Mouse (Mus musculus): ENCODE results near the gene Pgd.
"Not testable (repeated sequence)": the region's sequence is repeated elsewhere in the genome, so short reads cannot be mapped to it uniquely, and the experiment has no call there.

Gene Pgd

DNA sequence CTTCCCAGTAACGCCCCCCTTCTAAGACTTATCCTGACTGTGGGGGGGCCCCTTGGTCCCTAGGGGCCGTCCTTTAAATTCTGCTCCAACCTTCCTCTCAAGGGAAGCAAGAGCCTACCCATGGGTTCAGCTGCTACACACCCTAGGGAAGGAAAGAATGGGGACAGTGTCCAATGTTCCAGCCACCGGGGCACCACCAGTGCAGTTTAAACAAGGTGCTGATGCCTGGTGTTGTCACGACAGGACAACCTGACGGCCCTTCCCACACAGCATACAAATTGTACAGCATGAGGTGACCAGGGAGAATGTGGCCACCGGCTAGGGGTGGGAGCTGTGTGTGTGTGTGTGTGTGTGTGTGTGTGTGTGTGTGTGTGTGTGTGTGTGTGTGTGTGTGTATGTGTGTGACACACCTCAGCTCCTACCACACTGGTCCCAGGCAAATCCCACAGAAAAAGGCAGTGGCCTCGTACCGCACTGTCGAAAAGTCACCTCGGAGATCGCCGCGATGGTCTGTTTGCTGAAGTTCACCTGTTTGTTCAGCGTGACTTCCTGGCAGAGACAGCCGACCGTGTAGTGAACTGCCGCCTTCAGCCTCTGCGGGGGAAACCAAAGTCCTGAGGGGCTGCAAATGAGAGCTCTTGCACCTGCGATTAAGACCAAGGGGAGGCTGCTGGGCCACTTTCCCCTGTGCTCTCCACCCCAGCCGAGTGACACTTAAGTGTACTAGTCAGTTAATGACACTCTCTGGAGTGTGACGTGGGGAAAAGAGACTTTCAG is 34.6 kb downstream of the Pgd start:
- DNase-seq (ENCODE audit: extremely low spot score) = no peak

DNA sequence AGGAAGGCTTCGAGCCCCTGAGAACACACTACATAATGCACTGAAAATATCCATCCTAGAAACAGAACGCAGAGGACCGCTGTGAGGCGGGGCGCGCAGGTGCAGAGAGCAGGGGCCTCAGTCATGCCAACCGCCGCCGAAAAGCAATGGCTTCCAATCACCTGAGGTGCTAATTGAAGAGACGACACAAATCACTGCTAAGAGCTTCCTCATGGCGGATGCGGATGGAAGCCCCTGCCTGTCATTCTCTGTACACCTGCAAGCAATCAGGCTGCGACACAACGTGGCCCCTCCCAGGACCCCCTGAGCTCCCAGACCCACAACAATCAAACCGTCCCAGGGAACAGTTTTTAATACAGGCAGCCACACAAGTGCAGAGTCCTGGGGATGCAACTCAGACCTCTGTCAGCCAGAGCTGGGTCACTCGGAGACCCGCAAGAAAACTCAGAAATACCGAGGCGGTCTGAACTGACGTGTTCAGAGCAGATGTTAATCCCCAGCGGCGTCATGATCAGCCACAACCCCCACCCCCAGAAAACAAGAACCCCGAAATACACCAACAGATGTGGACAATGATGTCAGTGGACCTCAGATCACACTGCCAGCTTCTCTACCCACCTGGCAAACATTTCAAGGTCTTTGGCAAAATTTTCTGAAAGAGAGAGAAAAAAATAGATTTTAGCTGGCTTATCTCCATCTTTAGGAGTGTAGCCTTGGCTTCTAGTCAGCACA is 35.4 kb downstream of the Pgd start:
- DNase-seq (ENCODE audit: extremely low spot score) = no peak

DNA sequence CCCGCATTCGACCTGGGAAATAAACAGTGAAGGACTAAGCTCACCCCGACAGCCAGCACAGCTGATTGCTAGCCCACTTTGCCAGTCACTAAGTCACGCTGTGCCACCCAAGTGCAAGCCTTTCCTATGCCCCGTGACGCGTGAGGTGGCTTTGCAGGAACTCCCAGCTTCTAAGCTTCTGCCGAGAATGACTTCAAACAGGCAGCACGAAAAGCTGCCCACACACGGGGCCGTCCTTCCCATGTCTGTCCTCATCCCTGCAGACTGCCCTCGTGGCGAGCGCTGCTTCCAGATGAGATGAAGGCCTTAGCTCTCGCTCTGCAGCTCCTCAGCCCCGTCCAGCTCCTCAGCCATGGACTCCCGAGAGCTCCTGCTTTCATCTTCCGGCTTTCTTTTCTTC is 38.1 kb downstream of the Pgd start:
- DNase-seq (ENCODE audit: extremely low spot score) = no peak

DNA sequence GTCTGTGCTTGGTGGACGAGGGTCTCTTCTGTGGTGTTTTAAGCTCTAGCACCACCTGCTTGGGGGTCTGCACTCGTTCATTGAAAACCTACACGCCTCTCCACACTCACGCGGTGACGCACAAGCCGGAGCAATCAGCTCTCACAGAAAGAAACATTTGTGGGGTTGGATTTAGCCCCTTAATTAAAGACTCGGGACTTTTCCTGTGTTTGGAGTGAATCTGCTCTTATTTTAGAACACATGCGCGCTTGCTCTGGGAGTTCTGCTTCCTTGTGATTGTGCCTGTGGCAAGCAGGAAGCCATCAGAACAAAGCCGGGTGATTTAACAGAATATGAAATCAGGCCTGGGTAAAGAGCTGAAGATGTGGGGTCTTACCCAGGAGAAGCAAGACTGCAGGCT is 39.9 kb downstream of the Pgd start, which contains the start of gene Cort:
Gene Cort, minus strand, starts transcription at position 101 of the 400 bp plus-strand sequence.
- DNase-seq (ENCODE audit: extremely low spot score) = no peak

DNA sequence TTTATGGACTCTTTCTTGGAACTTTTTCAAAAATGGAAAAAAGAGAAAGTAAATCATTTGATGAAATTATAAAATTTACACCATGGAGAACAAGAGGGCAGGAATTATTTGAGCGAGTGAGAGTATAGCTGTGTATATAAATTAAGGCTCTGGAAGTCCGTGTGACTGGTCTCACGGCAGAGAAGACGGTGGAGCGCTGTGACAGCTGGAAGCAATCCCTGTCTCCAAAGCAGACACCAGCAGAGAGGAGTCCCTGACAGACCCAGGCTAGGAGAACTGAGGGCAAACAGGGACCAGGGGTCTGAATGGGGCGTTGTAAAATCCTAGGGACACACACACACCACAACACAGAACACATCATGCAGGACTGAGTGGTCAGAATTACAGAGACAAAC is 40.5 kb downstream of the Pgd start:
- no peak for DNase-seq (ENCODE audit: extremely low spot score)

DNA sequence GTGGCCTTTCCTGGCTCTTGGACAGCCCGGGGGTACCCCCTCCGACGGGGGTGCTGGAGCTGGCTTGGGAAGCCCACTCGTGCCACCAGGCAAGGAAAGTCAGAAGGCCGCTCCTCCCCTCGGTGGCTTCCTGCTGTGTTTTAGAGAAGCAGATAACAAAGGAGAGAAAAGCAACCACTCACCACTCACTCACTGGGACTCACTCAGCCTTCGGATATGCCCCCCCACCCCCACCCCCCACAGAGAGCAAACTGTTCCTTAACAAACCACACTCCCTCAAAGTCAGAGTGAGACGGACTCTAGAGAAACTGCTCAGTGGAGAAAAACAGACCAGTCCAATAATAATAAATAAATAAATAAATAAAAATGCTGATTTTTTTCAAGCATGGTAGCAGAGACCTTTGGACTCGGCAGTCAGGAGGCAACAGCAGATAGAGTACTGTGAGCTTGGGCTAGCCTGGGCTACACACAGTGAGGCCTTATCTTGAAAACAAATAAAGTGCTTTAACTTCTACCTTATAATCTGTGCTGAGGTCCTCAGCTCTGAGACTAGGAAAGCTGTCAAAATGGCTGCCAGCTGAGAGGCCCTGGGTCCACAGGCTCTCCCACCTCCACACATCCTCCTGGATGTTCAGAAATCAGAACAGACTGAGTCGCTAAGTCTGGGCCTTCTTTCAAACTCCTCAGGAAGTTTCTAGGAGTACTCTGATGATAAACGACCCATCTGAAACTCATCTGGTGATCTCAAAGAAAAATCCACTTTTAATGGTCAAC is 41.0 kb downstream of the Pgd start:
- DNase-seq (ENCODE audit: extremely low spot score) = no peak

DNA sequence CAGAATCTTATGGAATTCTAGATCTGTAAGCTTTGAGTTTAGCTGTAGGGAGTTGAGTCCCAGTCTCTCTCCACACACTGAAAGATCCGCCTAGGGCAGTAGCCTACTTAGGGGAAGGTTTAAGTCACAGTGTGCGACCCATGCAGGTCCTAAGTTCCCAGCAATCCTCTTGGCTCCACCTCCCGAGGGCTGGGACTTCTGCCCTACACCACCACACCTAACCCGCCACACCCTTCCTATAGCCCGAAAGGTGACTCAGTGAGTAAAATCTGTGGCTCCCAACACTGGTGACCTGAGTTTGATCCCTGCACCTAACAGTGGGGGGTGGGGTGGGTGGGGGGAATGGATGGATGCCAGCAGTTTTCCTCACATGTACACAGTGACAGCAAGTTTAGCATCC is 43.1 kb downstream of the Pgd start:
- no peak for DNase-seq (ENCODE audit: extremely low spot score)

DNA sequence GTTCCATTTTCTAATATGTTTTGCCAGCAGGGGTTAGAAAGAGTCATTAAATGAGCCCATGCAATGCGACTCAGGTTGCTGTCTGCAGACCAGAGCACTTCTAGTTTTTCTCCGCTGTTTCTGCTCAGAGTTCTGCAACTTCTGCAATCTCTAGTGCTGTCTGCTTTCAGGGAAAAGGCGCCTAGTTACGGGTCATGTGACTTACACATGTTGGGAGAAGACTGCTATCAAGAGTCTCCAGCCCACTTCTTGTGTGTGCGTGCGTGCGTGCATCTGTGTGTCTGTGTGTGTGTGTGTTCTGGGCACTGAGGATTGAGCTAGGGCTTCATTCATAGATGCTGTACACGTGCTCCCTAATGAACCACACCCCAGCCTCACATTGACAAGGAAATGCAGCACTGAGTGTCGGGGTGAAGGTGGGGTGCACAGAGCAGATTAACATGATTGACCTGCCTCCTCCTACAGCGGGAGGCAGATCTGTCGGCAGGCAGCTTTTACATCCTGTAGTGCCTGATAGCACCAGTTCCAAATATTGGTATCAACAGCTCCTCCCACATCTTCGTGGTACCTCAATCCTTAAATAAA is 46.5 kb downstream of the Pgd start:
- not testable (repeated sequence) for DNase-seq (ENCODE audit: extremely low spot score)

DNA sequence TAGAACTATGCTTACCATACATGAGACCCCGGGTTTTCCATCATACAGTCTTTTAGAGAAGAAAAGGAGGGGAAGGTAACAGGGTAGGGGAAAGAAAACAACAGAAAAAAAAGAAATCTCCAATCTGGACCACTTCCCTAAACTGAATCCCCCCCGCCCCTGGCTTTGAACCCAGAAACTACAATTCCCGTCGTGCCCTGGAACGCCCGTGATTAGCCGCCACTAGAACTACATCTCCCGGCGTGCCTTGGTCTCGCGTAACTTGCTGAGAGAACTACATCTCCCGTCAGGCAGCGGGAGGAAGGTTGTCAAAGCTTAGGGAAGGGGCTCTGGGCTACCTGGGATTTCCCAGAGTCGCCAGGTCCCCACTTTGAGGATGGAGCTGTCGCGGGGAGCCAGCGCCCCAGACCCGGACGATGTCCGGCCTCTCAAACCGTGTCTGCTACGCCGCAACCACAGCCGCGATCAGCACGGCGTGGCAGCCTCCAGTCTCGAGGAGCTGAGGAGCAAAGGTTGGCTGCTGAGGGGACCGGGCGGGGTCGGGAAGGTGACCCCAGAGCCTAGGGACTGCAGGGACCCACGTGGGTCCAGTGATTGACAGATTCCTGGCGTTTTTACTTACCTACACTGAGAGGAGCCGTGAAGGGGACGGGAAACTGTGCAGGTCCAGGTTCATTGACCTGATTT is 62.6 kb downstream of the Pgd start, which contains the start of gene Dffa:
Gene Dffa, plus strand, starts transcription at position 272 of the 687 bp plus-strand sequence.
- DNase-seq (ENCODE audit: extremely low spot score) = peak; percentile 92

DNA sequence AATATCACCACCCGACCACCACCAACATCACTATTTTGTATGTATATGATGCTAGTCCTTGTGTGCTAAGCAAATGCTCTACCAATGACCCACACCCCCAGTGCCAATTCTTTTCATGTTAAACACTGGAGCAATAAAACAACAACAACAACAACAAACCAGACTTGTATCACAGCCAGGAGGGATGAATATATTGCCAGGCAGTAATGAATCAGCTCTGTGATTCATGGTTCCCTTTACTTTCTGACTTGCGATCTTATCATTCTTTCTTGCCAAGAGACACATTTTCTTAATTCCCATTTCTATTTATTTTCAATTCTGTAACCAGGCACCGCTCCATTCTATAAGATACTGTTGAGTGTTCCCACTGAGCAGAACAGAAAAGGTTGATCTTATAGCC is 65.1 kb downstream of the Pgd start:
- no peak for DNase-seq (ENCODE audit: extremely low spot score)

DNA sequence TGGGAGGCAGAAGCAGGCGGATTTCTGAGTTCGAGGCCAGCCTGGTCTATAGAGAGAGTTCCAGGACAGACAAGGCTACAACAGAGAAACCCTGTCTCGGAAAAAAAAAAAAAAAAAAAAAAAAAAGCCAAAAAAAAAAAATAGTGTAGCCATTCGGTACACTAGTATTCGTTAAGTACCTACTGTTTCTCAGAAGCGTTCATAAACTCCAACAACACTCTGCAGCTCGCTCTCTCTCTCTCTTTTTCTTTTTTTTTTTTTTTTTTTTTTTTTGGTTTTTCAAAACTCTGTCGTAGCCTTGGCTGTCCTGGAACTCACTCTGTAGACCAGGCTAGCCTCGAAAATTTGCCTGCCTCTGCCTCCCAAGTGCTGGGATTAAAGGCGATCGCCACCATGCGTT is 66.1 kb downstream of the Pgd start:
- DNase-seq (ENCODE audit: extremely low spot score) = not testable (repeated sequence)

All from embryo, embryonic 9.5 days (tissue).